Mouse (Mus musculus) inflammation-experienced regulatory T-cells, adult 6 months (primary cell): Measurements from ENCODE around the gene Ebf1. TPM values are rescaled to one million over a fixed set of nuclear protein-coding genes. Genes with fewer than 3 reads are reported as not detected.

Experiments used
- ATAC-seq: one replicate; pipeline ENCODE4 v1.8.0; 2017
- polyA plus RNA-seq, 3 experiments: library from polyadenylated mRNA; unstranded; fragments of 100-300 nt; shearing (Covaris generic); gene quantifications; one replicate each; pipeline ENCODE4 v1.2.1; 2017

Gene Ebf1
- polyA plus RNA-seq, 3 experiments from 2014 or later, result 0.19 to 1.8 (median 1.8) TPM

GRCm38 (mm10) chr11:44663609-44664141, 46.6 kb downstream of the Ebf1 start:
- ATAC-seq, result no peak

DNA sequence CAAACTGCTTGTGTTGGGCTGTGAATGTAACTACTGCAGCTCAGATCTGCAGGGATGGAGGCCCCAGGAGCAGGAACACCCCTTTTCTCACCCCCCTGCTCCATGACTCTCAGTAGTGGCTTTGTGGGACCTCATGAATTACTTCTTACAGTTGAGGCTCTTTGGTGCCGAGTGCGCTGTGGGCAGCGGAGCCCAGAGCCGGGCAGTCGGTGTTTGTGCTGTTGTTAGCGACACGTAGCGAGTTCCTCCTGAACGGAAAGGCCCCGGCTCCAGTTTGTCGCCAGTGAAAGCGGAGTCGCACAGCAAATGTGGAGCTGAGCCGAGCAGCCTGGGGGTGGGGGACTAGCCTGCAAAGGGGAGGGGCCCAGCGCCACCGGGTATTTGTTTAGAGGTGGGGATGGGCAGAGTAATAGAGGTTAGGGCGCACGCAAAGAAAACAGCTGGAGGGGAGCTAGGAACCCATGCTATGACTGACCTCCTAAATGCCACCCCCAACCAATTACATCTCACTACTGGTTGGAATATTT, 48.1 kb downstream of the Ebf1 start:
- ATAC-seq, result no peak

DNA sequence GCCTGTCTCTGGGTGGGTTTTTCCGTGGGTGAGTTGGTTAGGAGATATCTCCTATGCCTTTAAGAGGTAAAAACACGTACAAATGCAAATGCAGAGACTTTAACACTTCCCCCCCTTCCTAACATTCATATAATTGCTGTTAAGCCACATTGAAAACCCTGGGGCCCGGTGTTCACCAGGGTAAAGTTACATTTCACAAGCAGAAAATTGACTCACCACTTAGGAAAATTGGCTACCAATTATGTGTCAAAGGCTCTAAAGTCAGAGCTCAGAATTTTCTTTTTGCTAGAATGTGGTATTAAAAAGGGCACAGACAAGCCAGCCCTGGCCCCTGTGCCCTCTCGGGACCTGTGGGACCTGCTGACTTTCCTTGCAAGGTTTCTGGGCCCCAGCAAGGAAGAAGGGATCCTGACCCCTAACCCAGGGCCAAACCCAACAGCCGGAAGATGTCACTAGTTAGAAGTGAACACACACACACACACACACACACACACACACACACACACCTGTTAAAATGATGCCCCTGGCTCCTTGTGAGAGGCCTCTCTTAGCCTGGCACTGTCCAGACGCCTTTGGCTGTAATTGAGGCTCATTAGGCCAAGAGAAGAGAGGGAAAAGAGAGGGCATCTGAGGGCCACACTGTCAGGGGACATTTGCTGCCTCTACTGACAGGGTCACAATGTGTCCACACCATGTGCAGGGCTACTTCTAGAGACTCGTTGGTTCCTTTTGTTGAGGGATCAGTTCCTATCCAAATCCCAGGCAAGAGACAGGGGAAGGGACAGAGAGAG, 48.8 kb downstream of the Ebf1 start:
- no peak for ATAC-seq

DNA sequence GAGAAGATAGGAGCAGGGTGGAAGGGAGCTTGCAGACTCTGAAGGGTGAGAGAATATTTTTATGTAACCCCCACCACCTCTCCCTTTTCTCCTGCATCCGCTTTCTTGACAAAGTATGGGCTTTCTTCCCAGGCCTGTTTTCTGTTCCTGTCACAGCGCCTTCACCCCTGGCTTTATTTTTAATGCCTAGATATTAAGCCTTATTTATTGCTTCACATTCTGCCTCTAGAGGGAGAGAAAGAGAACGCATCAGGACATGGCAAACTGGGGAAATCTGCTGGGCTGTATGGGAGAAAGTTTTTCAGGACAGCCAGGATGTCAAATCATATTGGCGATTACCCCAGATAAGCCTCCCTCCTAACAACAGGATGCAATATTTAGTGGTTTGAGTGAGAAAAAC, 49.6 kb downstream of the Ebf1 start:
- ATAC-seq, result no peak

GRCm38 (mm10) chr11:44681306-44681705, 64.2 kb downstream of the Ebf1 start:
- no peak for ATAC-seq

- ATAC-seq, result no peak
Observed at GRCm38 (mm10) chr11:44681995-44682394, 64.9 kb downstream of the Ebf1 start.

DNA sequence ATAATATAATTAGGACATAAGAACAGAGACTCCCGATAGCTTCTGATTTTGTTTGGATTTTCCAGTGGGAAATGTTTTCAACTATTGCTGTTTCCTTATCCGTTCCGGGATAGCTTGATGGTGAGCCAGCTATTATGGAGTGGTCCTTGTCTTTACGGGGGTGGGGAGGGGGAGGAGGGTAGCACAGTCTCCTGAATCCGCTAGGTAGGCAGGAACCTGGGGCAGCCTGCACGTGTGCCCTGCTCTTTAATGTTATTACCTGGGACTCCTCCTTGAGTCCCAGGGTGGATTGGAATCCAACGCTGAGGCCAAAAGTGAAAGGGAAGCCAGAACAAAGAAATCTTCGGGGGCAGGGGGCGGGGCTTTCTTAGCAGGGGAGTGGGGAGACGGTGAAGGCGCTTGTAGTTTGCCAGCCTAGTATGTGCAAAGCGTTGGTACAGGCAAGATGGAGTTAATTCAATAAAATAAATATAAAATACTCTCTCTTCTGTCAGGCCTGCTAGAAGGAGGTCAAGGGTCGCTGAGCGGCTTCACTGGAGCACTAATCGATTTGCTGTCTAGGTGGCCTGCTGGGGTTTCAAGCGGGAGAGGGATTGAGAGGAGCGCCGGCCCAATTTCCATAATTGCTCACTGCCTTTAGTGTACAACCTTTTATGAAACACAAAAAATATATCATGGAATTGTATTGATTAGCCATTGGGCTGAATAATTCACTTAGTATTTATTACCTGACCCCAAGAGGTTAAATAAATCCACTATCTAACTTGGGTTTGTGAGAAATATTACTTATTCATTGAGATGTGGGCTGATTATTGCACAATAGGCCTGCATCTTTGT, 65.8 kb downstream of the Ebf1 start:
- no peak for ATAC-seq

DNA sequence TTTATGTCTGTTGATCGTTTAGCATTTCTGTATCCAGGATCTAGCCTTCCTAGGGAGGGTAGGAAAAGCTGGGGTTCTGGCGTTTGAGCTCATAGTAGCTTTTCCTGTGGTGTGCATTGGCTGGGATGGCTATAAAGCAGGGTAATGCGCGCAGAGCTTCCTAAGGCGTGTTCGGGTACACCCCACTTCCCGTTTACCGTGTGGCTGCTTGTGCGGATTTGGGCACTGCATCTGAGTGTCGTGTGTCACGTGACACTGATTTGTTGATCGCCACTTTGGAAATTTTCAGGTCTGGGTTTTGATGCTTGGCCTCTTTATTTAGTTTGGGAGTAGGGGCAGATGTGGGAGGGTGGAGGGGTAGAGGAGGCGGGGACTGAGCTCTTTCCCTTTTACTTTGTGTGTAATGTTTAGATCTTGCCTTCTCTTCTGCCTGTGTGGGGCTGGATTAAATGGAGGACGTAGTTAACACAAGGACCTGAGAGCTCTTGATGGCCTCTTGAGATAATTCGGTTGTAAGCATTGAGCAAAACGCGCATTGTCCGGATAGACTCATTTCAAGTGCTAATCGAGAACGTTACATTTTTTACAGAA, 67.5 kb downstream of the Ebf1 start:
- no peak for ATAC-seq

- ATAC-seq, result no peak
Observed at GRCm38 (mm10) chr11:44685129-44685528, 68.0 kb downstream of the Ebf1 start.

DNA sequence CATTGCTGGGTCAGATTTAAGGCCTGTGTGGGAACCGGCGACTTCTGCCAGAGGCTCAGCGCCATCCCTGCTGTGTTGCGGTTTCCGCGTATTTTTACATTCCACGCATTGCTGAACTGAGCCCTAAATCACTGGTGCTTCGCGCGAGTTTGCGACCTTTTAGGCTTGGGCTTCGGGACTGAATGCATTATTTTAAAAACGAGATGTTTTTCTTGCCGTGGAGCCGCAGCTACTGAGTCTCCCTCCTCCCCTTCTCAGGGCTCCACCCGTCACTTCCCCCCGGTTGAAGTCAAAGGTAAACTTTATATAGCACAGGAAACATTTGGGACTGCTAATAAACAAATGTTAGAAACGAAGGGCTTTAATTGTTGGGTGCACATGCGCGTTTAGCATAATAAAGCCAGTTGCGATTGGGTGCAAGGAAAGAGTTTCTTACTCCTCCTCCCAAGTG, 68.8 kb downstream of the Ebf1 start:
- ATAC-seq, result no peak

DNA sequence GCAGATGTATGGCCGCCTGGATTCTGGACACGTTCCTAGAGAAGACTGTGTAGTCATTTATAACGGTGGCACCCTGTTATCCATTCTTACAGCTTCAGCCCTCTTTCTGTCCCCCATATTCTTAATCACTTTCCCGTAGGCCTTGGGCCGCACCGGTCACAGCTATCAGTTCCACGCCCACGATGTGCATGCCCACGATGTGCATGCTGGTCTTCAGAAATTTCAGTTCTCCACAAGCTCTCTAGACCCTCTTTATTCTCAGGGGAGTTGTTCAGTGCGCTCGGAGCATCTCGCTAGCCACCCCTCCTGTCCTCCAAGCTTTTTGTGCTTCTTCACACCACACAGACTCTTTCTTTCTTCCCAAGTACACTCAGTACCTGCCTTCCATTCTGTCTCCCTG, 69.3 kb downstream of the Ebf1 start:
- ATAC-seq, result no peak

GRCm38 (mm10) chr11:44688542-44688941, 71.4 kb downstream of the Ebf1 start:
- no peak for ATAC-seq

- no peak for ATAC-seq
Observed at GRCm38 (mm10) chr11:44689571-44690264, 72.6 kb downstream of the Ebf1 start.

DNA sequence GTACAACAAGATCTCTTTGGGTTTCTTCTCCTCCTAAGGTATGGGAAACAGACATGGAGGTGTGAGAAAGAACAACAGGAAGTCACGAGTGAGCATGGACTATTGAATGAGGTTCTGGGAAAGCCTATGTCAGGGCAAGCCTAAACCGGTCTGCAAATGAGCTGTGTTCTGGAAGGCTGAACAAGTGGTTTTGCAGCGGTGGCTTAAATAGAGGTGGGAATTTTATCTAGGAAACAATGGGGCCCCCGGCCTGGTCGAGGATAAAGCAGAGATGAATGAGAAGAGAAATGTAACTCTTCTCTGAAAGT, 73.1 kb downstream of the Ebf1 start:
- ATAC-seq, result no peak

DNA sequence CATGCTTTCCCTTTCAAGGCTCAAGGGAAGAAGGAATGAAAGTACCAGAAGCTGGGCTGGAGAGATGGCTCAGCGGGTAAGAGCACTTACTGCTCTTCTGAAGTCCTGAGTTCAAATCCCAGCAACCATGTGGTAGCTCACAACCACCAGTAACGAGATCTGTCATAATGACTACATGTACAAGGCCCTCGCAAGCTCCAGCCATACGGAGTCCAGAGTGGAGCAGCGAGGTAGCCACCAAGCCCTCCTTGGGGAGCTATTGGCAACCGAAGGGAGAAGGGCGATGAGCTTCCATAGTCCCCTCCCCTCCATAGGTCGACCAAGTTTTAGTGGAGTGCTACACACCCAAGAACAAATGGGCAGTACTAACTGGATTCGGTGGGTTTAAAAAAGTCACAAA, 78.3 kb downstream of the Ebf1 start:
- no peak for ATAC-seq

DNA sequence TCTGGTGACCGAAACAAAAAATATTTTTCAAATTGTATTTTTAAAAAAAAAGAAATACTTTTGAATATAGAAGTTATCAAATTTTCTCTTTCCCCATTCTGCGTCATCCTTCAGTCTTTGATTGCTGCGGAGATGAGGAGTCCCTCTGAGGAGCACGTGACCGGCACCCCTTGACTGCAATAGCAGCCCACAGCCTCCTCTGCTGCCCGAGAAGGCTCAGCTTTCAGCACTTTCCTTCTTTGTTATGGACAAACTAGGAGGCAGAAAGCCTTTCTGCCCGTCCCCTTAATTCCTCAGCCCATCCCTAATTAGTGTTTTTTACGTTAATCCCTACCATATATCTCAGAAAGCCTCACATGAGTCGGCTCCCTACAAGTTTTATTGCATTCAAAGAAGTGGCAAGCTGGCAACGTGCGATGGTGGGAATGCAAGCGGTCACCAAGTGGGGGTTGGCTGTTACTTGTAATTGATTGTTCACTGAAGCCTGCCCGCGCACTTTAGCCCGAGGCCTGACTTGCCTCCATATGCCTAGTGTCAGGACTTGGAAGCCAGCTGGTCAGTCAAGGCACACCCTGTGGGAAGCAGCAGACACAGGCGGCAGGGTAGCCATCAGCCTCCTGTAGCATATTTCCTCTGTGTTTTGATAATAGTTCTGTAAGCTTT, 79.6 kb downstream of the Ebf1 start:
- ATAC-seq, result no peak

DNA sequence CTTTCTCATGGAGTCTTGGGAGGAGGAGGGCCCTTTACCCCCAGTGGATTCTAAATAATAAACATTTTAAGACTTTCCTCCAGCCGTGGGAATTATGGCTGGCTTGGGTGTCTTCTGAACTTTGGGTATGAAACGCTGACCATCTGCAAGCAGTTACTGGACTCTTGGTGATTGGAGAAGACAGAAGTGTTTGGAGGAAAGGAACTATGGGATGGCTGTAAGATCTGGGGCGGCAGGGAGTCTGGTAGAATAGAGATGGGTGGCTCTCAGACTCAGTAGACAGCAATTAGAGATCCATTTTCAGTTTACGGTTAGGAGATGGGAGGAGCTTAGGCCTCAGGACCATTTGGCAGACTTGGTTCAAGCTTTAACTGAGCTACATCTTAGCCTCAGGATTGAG, 83.1 kb downstream of the Ebf1 start:
- ATAC-seq, result no peak

DNA sequence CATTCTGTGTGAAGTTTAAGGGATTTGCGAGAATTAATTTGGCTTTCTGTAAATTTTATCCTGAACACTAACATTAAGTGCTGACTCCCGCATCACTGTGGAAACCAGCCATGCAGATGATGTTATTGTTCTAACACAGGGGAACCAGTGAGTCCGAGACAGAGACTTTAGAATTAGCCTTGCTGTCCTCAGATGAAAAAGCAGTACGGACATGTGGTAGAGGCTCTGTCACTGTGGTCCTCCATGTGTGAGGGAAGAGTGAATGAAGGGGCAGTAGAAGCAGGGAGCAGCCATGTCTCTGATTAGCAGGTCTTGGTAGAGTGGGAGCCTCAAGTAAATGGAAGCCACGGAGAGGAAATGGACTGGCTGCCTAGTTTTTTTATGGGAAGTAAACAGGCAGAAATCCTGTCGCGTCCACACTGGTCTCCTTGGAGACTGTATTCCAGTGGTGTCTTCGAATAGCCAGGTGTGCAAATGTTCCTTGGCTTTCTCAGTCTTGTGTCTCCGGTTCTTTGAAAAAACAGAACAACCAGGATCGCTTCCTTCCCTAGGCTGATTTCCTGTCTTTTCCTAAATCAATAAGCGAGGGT, 84.2 kb downstream of the Ebf1 start:
- no peak for ATAC-seq

- ATAC-seq, result no peak
Observed at GRCm38 (mm10) chr11:44701864-44702263, 84.7 kb downstream of the Ebf1 start.

DNA sequence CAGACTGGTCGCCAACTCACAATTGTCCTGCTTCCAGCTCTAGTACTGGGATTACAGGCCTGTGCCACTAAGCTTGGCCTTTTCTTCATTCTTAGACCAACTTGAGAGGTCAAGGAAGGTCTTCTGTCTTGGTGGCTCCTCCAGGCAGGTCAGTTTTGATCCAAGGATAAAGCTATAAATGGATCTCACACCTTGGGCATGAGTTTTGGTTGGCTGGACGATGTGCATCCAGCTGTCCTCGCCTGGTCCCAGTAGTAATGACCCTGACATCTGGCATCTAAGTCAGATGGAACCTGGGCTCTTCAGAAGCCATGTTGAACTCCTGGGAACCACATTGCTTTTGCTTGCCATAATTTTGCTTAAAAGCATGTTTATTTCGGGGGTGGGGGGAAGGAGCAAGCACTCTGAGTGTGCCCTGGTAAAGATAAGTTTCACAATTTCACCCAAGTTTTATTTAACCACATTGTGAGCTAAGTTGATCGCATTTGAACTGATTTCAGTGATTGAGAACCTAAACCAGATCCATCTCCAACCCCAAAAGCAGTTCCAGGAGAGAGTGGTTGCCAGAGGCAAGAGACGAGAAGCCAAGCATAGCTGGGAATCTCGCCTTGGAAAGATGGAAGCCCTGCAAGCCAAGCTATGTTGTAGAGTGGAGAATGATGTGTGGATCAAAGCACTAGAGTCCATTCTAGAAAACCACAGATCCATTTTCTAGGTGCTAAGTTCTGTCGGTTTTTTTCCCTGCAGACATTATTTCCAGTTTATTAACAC, 85.8 kb downstream of the Ebf1 start:
- ATAC-seq, result no peak

DNA sequence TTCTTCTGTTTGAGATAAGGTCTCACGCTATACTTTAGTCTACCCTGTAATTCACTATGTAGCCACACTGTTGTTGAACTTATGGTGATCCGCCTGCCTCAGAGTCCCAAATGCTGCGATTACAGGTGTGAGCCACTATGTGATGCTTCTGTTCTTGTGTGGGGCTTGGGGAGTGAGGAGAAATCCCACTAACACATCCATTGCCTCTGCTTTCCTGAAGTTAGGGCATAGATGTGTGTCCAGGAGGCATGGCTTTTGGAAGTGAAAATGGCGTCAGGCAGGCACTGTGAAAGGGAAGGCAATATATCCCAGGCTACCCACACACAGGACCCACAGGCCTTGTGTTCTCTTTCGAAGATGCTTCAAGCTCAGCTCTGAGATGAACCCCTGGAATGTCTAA, 86.8 kb downstream of the Ebf1 start:
- no peak for ATAC-seq
